Mouse (Mus musculus): ENCODE measurements around the gene Myh11. TPM values are rescaled to one million over a fixed set of nuclear protein-coding genes. Genes with fewer than 3 reads are reported as not detected.

The Myh11 gene
- polyA plus RNA-seq (2015; fragmentation: Illumina TruSeq; extraction: RNeasy Lipid Tissue Mini Kit (QIAGEN cat#74804); ENCODE audit: insufficient read depth, low replicate concordance): 17.4 TPM

GRCm38 (mm10) chr16:14291223-14291622 lies at the start of gene Myh11:
TSS of gene Myh11 (minus strand) at chr16:14291372.

GRCm38 (mm10) chr16:14316884-14317876 lies 26.0 kb upstream of the Myh11 start, which contains the start of gene Fopnl:
TSS of gene Fopnl (minus strand) at chr16:14317405.

DNA sequence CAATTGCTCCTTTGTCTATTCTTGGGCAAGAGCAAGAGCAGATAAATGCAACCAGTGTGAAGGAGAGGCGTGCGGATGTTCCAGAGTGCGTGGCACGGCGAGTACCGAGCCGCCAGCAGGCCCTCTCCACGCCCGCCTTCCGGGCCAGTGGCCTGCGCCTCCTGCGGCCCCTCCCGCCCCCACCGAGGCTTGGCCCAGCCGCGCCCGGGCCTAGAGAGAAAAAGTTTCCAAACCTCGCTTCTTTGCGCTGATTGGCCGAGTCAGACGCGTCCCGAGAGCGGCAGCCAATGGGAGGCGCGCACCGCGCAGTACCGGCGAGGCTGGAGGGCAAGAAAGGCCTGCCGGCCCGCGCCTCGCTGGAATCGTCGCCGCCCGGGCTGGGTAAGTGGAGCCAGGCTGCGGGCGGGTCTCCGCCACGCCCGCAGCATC lies 128.2 kb downstream of the Myh11 start, which contains the start of the genes Nde1 and Marf1:
Gene Nde1, plus strand, starts transcription at position 288 of the 429 bp plus-strand sequence.
Gene Marf1, minus strand, starts transcription at position 364 of the 429 bp plus-strand sequence.

Other genes starting within 250 kb of the Myh11 start
- gene Nde1, start 128.1 kb downstream of the Myh11 start, polyA plus RNA-seq (2015; fragmentation: Illumina TruSeq; extraction: RNeasy Lipid Tissue Mini Kit (QIAGEN cat#74804); ENCODE audit: insufficient read depth, low replicate concordance): 61.9 TPM
- 86.9 TPM for gene Marf1, start 128.0 kb downstream of the Myh11 start, polyA plus RNA-seq (2015; fragmentation: Illumina TruSeq; extraction: RNeasy Lipid Tissue Mini Kit (QIAGEN cat#74804); ENCODE audit: insufficient read depth, low replicate concordance)
- gene Fopnl, start 26.0 kb upstream of the Myh11 start, polyA plus RNA-seq (2015; fragmentation: Illumina TruSeq; extraction: RNeasy Lipid Tissue Mini Kit (QIAGEN cat#74804); ENCODE audit: insufficient read depth, low replicate concordance): 51.2 TPM
- gene Abcc1, start 70.2 kb upstream of the Myh11 start, polyA plus RNA-seq (2015; fragmentation: Illumina TruSeq; extraction: RNeasy Lipid Tissue Mini Kit (QIAGEN cat#74804); ENCODE audit: insufficient read depth, low replicate concordance): 23.5 TPM